Mouse (Mus musculus) G1E (cell line): ENCODE measurements around the gene Gm21985.

Source experiments
- CTCF ChIP-seq: IDR thresholded peaks from 2 replicates; pipeline ENCODE4 v1.5.1; 2012; ENCODE audit warnings: low read depth, low read length, inconsistent platforms, mixed read lengths
- GATA1 ChIP-seq: IDR thresholded peaks from 2 replicates; pipeline ENCODE4 v1.6.1; 2012; ENCODE audit warnings: borderline replicate concordance, low read length, inconsistent platforms, mixed read lengths
- POLR2AphosphoS5 ChIP-seq: IDR thresholded peaks from 2 replicates; pipeline ENCODE4 v1.6.1; 2012; ENCODE audit warnings: low read depth, low read length, inconsistent platforms; ENCODE audit not compliant: insufficient replicate concordance
- TAL1 ChIP-seq: conservative IDR thresholded peaks from 2 replicates; pipeline ENCODE4 v1.6.1; 2012; ENCODE audit warnings: low read depth, low read length, inconsistent platforms, mixed read lengths

DNA sequence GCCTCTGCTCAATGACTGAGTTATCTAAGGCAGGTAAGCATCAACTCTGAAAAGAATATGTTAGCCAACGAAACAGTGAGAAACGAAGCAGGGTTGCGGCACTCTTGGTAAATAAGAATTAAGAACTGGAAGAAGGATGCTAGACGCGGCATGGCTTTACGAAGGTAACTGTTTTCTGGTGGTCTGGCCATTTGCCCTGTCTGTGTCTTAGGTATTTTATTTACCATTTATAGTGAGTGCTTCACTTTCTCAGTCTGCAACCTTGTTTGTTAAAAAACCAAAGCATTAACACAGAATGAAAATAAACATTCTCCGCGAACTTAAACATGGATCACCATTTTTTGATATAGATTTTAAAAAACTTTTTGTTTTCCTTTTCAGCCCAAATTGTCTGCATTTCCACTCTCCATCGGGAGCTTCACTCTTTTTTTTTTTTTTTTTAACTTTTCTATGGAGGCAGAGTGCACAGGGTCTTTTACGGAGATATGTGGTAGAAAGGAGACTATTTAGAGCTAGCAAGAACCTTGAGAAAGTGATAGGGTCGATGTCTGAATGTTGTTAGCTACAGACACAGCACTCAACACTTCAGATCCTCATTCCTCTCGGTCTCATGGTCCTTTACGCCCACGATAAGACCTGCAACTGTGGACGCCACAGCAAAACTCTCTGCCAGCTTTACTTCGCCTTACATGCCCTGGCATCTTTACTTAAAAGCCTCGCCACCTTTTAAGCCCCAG lies 188.2 kb downstream of the Gm21985 start:
- TF ChIP-seq GATA1 (no peak), CTCF (no peak), POLR2AphosphoS5 (no peak), TAL1 (no peak)
